Mouse (Mus musculus): Measurements from ENCODE around the gene Adh7. TPM values are rescaled to one million over a fixed set of nuclear protein-coding genes. Genes with fewer than 3 reads are reported as not detected.

The Adh7 gene
- polyA plus RNA-seq, 1 experiment from 2014 or later, result 0.50 TPM

- H3K4me1 ChIP-seq (replicated peaks; ENCODE audit: control insufficient read depth, insufficient read depth, low read length), result peaks cover 6% of the 10 kb centered on the region
- H3K4me2 ChIP-seq (ENCODE audit: low read depth, low read length), result no peak overlapping the region
- no peaks in the 10 kb centered on the region for H3K27me3 ChIP-seq (ENCODE audit: control insufficient read depth, insufficient read depth, low read depth, low read length)
- WGBS, result 39% methylated on average over 9 of the region's 9 CpGs
- peak overlapping the region; percentile 79 for H3K27ac ChIP-seq (ENCODE audit: low read length)
- H3K9ac ChIP-seq (ENCODE audit: low read length), result no peak overlapping the region
- H3K9me3 ChIP-seq (ENCODE audit: control insufficient read depth, low read length), result no peaks in the 10 kb centered on the region
- H3K36me3 ChIP-seq (ENCODE audit: control insufficient read depth, insufficient read depth, low read length), result no peaks in the 10 kb centered on the region
- ATAC-seq (ENCODE audit: low read depth), result peak; percentile 89
- H3K4me3 ChIP-seq (ENCODE audit: low read length), result no peak overlapping the region
These were observed 38.4 kb downstream of the Adh7 start for GRCm38 (mm10) chr3:138255780-138256550.

DNA sequence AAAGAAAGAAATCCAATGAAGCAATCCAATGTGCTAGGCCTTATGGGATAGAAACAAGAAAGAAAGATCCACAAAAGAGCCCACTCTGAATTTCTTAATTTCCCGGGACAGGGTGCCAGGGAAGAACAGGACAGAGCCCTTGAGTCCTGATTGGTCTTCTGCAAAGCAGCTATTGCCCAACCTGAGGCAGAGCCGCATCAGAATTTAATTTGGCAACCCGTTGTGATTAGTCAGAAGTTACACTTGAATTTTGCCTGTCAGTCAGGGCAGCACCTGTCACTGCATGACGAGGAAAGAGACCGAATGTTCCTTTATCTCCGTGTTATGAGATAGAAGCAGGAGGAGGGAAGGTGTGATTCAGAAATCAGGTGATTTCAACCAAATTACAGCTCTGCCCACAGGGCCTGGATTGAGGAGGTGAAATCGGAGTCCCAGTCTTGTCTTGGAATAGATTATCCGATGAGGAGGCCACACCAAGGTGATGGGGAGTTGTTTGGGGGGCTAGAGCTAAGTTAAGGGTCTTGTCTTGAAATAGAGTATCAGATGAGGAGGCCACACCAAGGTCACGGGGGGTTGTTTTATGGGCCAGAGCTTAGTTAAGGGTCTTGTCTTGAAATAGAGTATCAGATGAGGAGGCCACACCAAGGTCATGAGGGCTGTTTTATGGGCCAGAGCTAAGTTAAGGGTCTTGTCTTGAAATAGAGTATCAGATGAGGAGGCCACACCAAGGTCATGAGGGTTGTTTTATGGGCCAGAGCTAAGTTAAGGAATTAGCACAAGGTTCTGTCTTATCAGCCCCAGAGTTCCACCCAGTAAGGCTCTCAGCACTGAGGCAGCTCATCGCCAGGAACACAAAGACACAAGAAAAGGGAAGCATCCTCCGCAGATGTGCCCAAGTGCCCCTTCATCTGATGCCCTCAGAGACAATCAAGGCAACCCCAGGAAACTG, 43.4 kb downstream of the Adh7 start, which contains the start of gene Adh1:
Gene Adh1 (plus strand): TSS at position 271 of the 949 bp plus-strand sequence.
- peaks cover 6% of the 10 kb centered on the region for H3K4me1 ChIP-seq (replicated peaks; ENCODE audit: control insufficient read depth, insufficient read depth, low read length)
- no peak within 1 kb of the TSS for H3K27ac ChIP-seq (ENCODE audit: low read length)
- no peaks in the 10 kb centered on the region for H3K9me3 ChIP-seq (ENCODE audit: control insufficient read depth, low read length)
- no peak for ATAC-seq (ENCODE audit: low read depth)
- H3K36me3 ChIP-seq (ENCODE audit: control insufficient read depth, insufficient read depth, low read length), result no peaks in the 10 kb centered on the region
- H3K4me3 ChIP-seq (ENCODE audit: low read length), result no peak within 1 kb of the TSS
- no peaks in the 10 kb centered on the region for H3K27me3 ChIP-seq (ENCODE audit: control insufficient read depth, insufficient read depth, low read depth, low read length)
- 84% methylated on average over 11 of the region's 11 CpGs for WGBS
- H3K4me2 ChIP-seq (ENCODE audit: low read depth, low read length), result no peak within 1 kb of the TSS
- H3K9ac ChIP-seq (ENCODE audit: low read length), result no peak within 1 kb of the TSS

DNA sequence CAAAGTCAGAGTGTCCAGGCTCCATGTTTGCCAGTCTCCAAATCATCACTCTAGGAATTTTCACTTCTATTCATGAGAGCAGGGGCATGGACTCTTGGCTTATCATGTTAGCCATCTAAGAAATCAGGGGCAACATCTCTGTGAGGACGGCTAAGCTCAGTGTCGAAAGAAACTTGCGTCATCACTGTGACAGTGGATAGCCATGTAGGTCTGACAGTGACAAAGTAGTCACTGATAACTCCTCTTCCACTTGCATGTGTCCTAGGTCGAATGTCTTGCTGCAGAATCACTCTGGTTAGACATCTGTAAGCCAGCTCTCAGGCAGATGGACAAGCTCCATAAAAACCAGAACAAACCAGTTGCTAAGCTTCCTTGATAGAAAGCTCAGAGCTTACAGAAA, 45.0 kb downstream of the Adh7 start:
- ATAC-seq (ENCODE audit: low read depth), result peak; percentile 29
- H3K9me3 ChIP-seq (ENCODE audit: control insufficient read depth, low read length), result no peaks in the 10 kb centered on the region
- H3K27me3 ChIP-seq (ENCODE audit: control insufficient read depth, insufficient read depth, low read depth, low read length), result no peaks in the 10 kb centered on the region
- H3K9ac ChIP-seq (ENCODE audit: low read length), result no peak overlapping the region
- no peaks in the 10 kb centered on the region for H3K4me1 ChIP-seq (replicated peaks; ENCODE audit: control insufficient read depth, insufficient read depth, low read length)
- no peak overlapping the region for H3K4me2 ChIP-seq (ENCODE audit: low read depth, low read length)
- no peak overlapping the region for H3K4me3 ChIP-seq (ENCODE audit: low read length)
- WGBS, result 21% methylated on average over 4 of the region's 4 CpGs
- H3K27ac ChIP-seq (ENCODE audit: low read length), result 0 out of 2 replicates have a peak overlapping the region, but pooled peaks have one; percentile 21
- H3K36me3 ChIP-seq (ENCODE audit: control insufficient read depth, insufficient read depth, low read length), result no peaks in the 10 kb centered on the region

GRCm38 (mm10) chr3:138263154-138263930, 45.8 kb downstream of the Adh7 start:
- Histone ChIP-seq H3K4me2 (ENCODE audit: low read depth, low read length) (no peak overlapping the region), H3K36me3 (ENCODE audit: control insufficient read depth, insufficient read depth, low read length) (no peaks in the 10 kb centered on the region), H3K27ac (ENCODE audit: low read length) (0 out of 2 replicates have a peak overlapping the region, but pooled peaks have one; percentile 21), H3K9ac (ENCODE audit: low read length) (no peak overlapping the region), H3K9me3 (ENCODE audit: control insufficient read depth, low read length) (no peaks in the 10 kb centered on the region), H3K27me3 (ENCODE audit: control insufficient read depth, insufficient read depth, low read depth, low read length) (no peaks in the 10 kb centered on the region), H3K4me1 (replicated peaks; ENCODE audit: control insufficient read depth, insufficient read depth, low read length) (no peaks in the 10 kb centered on the region), H3K4me3 (ENCODE audit: low read length) (no peak overlapping the region)
- peak; percentile 74 for ATAC-seq (ENCODE audit: low read depth)
- WGBS, result 45% methylated on average over 5 of the region's 5 CpGs

GRCm38 (mm10) chr3:138264648-138265047, 47.1 kb downstream of the Adh7 start:
- H3K36me3 ChIP-seq (ENCODE audit: control insufficient read depth, insufficient read depth, low read length), result no peaks in the 10 kb centered on the region
- 53% methylated on average over 3 of the region's 3 CpGs for WGBS
- no peak overlapping the region for H3K4me2 ChIP-seq (ENCODE audit: low read depth, low read length)
- no peak; the same call in 1 of the 2 replicates for ATAC-seq (ENCODE audit: low read depth)
- H3K9ac ChIP-seq (ENCODE audit: low read length), result no peak overlapping the region
- no peak overlapping the region for H3K27ac ChIP-seq (ENCODE audit: low read length)
- H3K4me1 ChIP-seq (replicated peaks; ENCODE audit: control insufficient read depth, insufficient read depth, low read length), result no peaks in the 10 kb centered on the region
- no peak overlapping the region for H3K4me3 ChIP-seq (ENCODE audit: low read length)
- no peaks in the 10 kb centered on the region for H3K27me3 ChIP-seq (ENCODE audit: control insufficient read depth, insufficient read depth, low read depth, low read length)
- no peaks in the 10 kb centered on the region for H3K9me3 ChIP-seq (ENCODE audit: control insufficient read depth, low read length)

GRCm38 (mm10) chr3:138270507-138270906, 52.9 kb downstream of the Adh7 start:
- Histone ChIP-seq H3K36me3 (ENCODE audit: control insufficient read depth, insufficient read depth, low read length) (no peaks in the 10 kb centered on the region), H3K4me3 (ENCODE audit: low read length) (no peak overlapping the region), H3K9ac (ENCODE audit: low read length) (no peak overlapping the region), H3K4me1 (replicated peaks; ENCODE audit: control insufficient read depth, insufficient read depth, low read length) (no peaks in the 10 kb centered on the region), H3K27me3 (ENCODE audit: control insufficient read depth, insufficient read depth, low read depth, low read length) (no peaks in the 10 kb centered on the region), H3K4me2 (ENCODE audit: low read depth, low read length) (no peak overlapping the region), H3K27ac (ENCODE audit: low read length) (no peak overlapping the region), H3K9me3 (ENCODE audit: control insufficient read depth, low read length) (no peaks in the 10 kb centered on the region)
- WGBS, result 12% methylated on average over 1 of the region's 1 CpGs
- ATAC-seq (ENCODE audit: low read depth), result no peak

DNA sequence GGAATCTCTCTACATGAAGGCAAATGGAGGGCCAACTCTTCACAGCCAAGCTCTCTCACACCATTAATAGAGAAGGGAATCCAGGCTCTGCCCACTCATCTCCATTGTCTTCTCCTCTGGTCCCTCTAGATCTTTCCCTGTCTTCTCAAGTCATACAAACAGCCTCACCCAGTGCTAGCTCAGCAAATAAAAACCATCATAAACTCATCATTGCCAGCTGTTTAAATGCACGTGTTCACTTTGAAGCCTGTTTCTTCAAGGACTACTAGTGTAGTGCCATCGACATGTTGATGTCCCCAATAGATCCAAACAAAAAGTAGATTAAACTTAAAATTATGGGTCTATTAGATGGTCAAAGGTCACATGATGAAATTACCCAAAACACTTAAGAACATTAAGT, 53.7 kb downstream of the Adh7 start:
- Histone ChIP-seq H3K4me1 (replicated peaks; ENCODE audit: control insufficient read depth, insufficient read depth, low read length) (no peaks in the 10 kb centered on the region), H3K4me2 (ENCODE audit: low read depth, low read length) (no peak overlapping the region), H3K27ac (ENCODE audit: low read length) (no peak overlapping the region), H3K9ac (ENCODE audit: low read length) (no peak overlapping the region), H3K4me3 (ENCODE audit: low read length) (no peak overlapping the region), H3K36me3 (ENCODE audit: control insufficient read depth, insufficient read depth, low read length) (no peaks in the 10 kb centered on the region), H3K9me3 (ENCODE audit: control insufficient read depth, low read length) (no peaks in the 10 kb centered on the region), H3K27me3 (ENCODE audit: control insufficient read depth, insufficient read depth, low read depth, low read length) (no peaks in the 10 kb centered on the region)
- ATAC-seq (ENCODE audit: low read depth), result no peak
- 79% methylated on average over 2 of the region's 2 CpGs for WGBS

- Histone ChIP-seq H3K4me3 (ENCODE audit: low read length) (no peak overlapping the region), H3K27ac (ENCODE audit: low read length) (no peak overlapping the region), H3K4me1 (replicated peaks; ENCODE audit: control insufficient read depth, insufficient read depth, low read length) (peaks cover 2% of the 10 kb centered on the region; the same call in 1 of the 2 replicates), H3K36me3 (ENCODE audit: control insufficient read depth, insufficient read depth, low read length) (no peaks in the 10 kb centered on the region), H3K4me2 (ENCODE audit: low read depth, low read length) (no peak overlapping the region), H3K9me3 (ENCODE audit: control insufficient read depth, low read length) (no peaks in the 10 kb centered on the region), H3K9ac (ENCODE audit: low read length) (no peak overlapping the region), H3K27me3 (ENCODE audit: control insufficient read depth, insufficient read depth, low read depth, low read length) (no peaks in the 10 kb centered on the region)
- WGBS, result 78% methylated on average over 7 of the region's 7 CpGs
- ATAC-seq (ENCODE audit: low read depth), result no peak
These were observed 55.5 kb downstream of the Adh7 start for GRCm38 (mm10) chr3:138273080-138273479.

All from lung, embryonic 16.5 days (tissue).